In genomic region chr14:45317921-45318411, GRCm38 (mm10) we compare ENCODE assay signal across 8 mouse cellular contexts. TPM values are rescaled to one million over a fixed set of nuclear protein-coding genes. Genes with fewer than 3 reads are reported as not detected.
DNase-seq lines count a peak whose midpoint lies in the region; ATAC-seq and TF ChIP-seq lines count a peak whose summit lies in the region.

No protein-coding gene starts in this region.

- peak overlapping the region; percentile 67 for H3K4me2 ChIP-seq in intestine, embryonic 15.5 days (replicated peaks)
- H3K4me2 ChIP-seq in midbrain, embryonic 11.5 days, result peak overlapping the region; percentile 82

- H3K27me3 ChIP-seq in G1E (ENCODE audit: insufficient read depth, low read length), result no peaks in the 10 kb centered on the region
- no peaks in the 10 kb centered on the region for H3K27me3 ChIP-seq in erythroblast, embryonic 14.5 days (ENCODE audit: control insufficient read depth)
- H3K27me3 ChIP-seq in intestine, embryonic 15.5 days (replicated peaks), result no peaks in the 10 kb centered on the region
- no peaks in the 10 kb centered on the region for H3K27me3 ChIP-seq in midbrain, embryonic 11.5 days (ENCODE audit: control insufficient read depth, insufficient read depth, low read length)

- WGBS in intestine, embryonic 15.5 days, result under 1% methylated on average over 38 of the region's 38 CpGs
- WGBS in midbrain, embryonic 11.5 days, result under 1% methylated on average over 32 of the region's 38 CpGs

- peaks cover 21% of the 10 kb centered on the region for H3K36me3 ChIP-seq in G1E (replicated peaks)
- peaks cover 14% of the 10 kb centered on the region for H3K36me3 ChIP-seq in erythroblast, embryonic 14.5 days (ENCODE audit: control insufficient read depth)
- H3K36me3 ChIP-seq in intestine, embryonic 15.5 days, result no peaks in the 10 kb centered on the region
- H3K36me3 ChIP-seq in midbrain, embryonic 11.5 days (ENCODE audit: control insufficient read depth, insufficient read depth, low read length), result no peaks in the 10 kb centered on the region

- no peak for ATAC-seq in G1E (ENCODE audit: extremely low read depth, insufficient number of reproducible peaks, low FRiP score, poor library complexity, severe bottlenecking)
- no peak; the same call in none of the 2 replicates for ATAC-seq in intestine, embryonic 15.5 days
- no peak; the same call in 1 of the 2 replicates for ATAC-seq in midbrain, embryonic 11.5 days (ENCODE audit: low FRiP score)

- DNase-seq in heart, adult 9 months (ENCODE audit: low spot score in 2 of 2), result peak; percentile 5 to 23
- no peak for DNase-seq in heart, adult 18-20 months
- no peak for DNase-seq in G1E (ENCODE audit: low spot score)
- DNase-seq in midbrain, embryonic 11.5 days (ENCODE audit: low spot score, missing footprints), result peak; percentile 95
- DNase-seq in yolk sac, embryonic 10.5 days (ENCODE audit: low spot score), result peak; percentile 64
- DNase-seq in spleen, adult 18-20 months, result no peak

- peak overlapping the region; percentile 95 for H3K27ac ChIP-seq in intestine, embryonic 15.5 days
- H3K27ac ChIP-seq in midbrain, embryonic 11.5 days (ENCODE audit: low read depth, low read length), result peak overlapping the region; percentile 84; the same call in 1 of the 2 replicates

- no peaks in the 10 kb centered on the region for H3K9me3 ChIP-seq in G1E (replicated peaks)
- H3K9me3 ChIP-seq in erythroblast, embryonic 14.5 days (ENCODE audit: control insufficient read depth, low read length), result no peaks in the 10 kb centered on the region
- no peaks in the 10 kb centered on the region for H3K9me3 ChIP-seq in intestine, embryonic 15.5 days
- no peaks in the 10 kb centered on the region for H3K9me3 ChIP-seq in midbrain, embryonic 11.5 days (ENCODE audit: control insufficient read depth, low read length)

- H3K9ac ChIP-seq in intestine, embryonic 15.5 days, result peak overlapping the region; percentile 90
- H3K9ac ChIP-seq in midbrain, embryonic 11.5 days (ENCODE audit: low read length), result peak overlapping the region; percentile 88

- TF ChIP-seq CTCF in G1E (IDR thresholded peaks at IDR 0.05; ENCODE audit: low read depth, low read length), result no peak

- H3K4me1 ChIP-seq in G1E (ENCODE audit: insufficient read depth, low read depth, low read length), result peaks cover 66% of the 10 kb centered on the region
- H3K4me1 ChIP-seq in erythroblast, embryonic 14.5 days (ENCODE audit: control insufficient read depth), result peaks cover 83% of the 10 kb centered on the region
- H3K4me1 ChIP-seq in intestine, embryonic 15.5 days (replicated peaks), result 0 out of 2 replicates have a peak, but pooled peaks cover 6% of the 10 kb centered on the region
- H3K4me1 ChIP-seq in midbrain, embryonic 11.5 days (ENCODE audit: control insufficient read depth, insufficient read depth, low read length), result peaks cover 6% of the 10 kb centered on the region

- H3K4me3 ChIP-seq in G1E (ENCODE audit: low read depth, low read length), result peak overlapping the region; percentile 97
- peak overlapping the region; percentile 100 for H3K4me3 ChIP-seq in erythroblast, embryonic 14.5 days (replicated peaks)
- peak overlapping the region; percentile 86 for H3K4me3 ChIP-seq in intestine, embryonic 15.5 days (replicated peaks)
- peak overlapping the region; percentile 79 for H3K4me3 ChIP-seq in midbrain, embryonic 11.5 days (ENCODE audit: low read depth, low read length)

RNA-seq across cellular contexts. Expression of gene Ero1l, which starts 0.6 kb away (rescaled TPM):
- 10 to 100 TPM; 19.9 to 24.9 TPM for total RNA-seq in heart, adult 18-20 months (2021)
- total RNA-seq in G1E (2014; fragmentation: Nextera tagmentation), result 523 and 551 TPM in 2 replicates
- 603 and 672 TPM in 2 replicates for total RNA-seq in G1E (2017)
- polyA plus RNA-seq in G1E (2012), result 9.0 and 11.8 TPM in 2 replicates
- 0.14 and 0.17 TPM in 2 replicates for polyA plus RNA-seq in erythroblast, embryonic 14.5 days (2012)
- 56.1 and 73.9 TPM in 2 replicates for polyA plus RNA-seq in intestine, embryonic 15.5 days (2015; fragmentation: Nextera tagmentation; extraction: Ambion mirVana)
- 33.8 and 40.9 TPM in 2 replicates for polyA plus RNA-seq in midbrain, embryonic 11.5 days (2014; fragmentation: Nextera tagmentation; extraction: Ambion mirVana)

RNA-seq across cellular contexts. Expression of gene Psmc6, which starts 11.6 kb away (rescaled TPM):
- 10 to 100 TPM; 97.5 to 98.3 TPM for total RNA-seq in heart, adult 18-20 months (2021)
- total RNA-seq in G1E (2014; fragmentation: Nextera tagmentation), result 223 and 309 TPM in 2 replicates
- 318 and 319 TPM in 2 replicates for total RNA-seq in G1E (2017)
- 10.5 and 11.5 TPM in 2 replicates for polyA plus RNA-seq in G1E (2012)
- polyA plus RNA-seq in erythroblast, embryonic 14.5 days (2012), result 1.0 and 1.4 TPM in 2 replicates
- polyA plus RNA-seq in intestine, embryonic 15.5 days (2015; fragmentation: Nextera tagmentation; extraction: Ambion mirVana), result 129 and 148 TPM in 2 replicates
- 258 and 276 TPM in 2 replicates for polyA plus RNA-seq in midbrain, embryonic 11.5 days (2014; fragmentation: Nextera tagmentation; extraction: Ambion mirVana)

RNA-seq across cellular contexts. Expression of gene Styx, which starts 32.9 kb away (rescaled TPM):
- total RNA-seq in heart, adult 18-20 months (2021), result 10 to 100 TPM; 28.0 to 30.0 TPM
- total RNA-seq in G1E (2014; fragmentation: Nextera tagmentation) (37.3 and 42.9 TPM in 2 replicates), G1E (2017) (30.7 and 33.3 TPM in 2 replicates)
- polyA plus RNA-seq in G1E (2012), result 102 and 142 TPM in 2 replicates
- polyA plus RNA-seq in erythroblast, embryonic 14.5 days (2012), result 1.4 and 1.5 TPM in 2 replicates
- 52.6 and 56.9 TPM in 2 replicates for polyA plus RNA-seq in intestine, embryonic 15.5 days (2015; fragmentation: Nextera tagmentation; extraction: Ambion mirVana)
- polyA plus RNA-seq in midbrain, embryonic 11.5 days (2014; fragmentation: Nextera tagmentation; extraction: Ambion mirVana), result 31.5 and 34.8 TPM in 2 replicates

Comparison
In these comparisons a context has a peak if more than half of its experiments do, and no peak if none do; other contexts are left out.
1. DNase-seq: peak in heart, adult 9 months (2 of 2), midbrain, embryonic 11.5 days (single experiment) and yolk sac, embryonic 10.5 days (single experiment); none in heart, adult 18-20 months (0 of 2), G1E (single experiment) and spleen, adult 18-20 months (0 of 2).
2. RNA of gene Psmc6, which starts 11.6 kb away (polyA plus RNA-seq): 258 to 276 TPM in midbrain, embryonic 11.5 days and 129 to 148 TPM in intestine, embryonic 15.5 days; 10.5 to 11.5 TPM in G1E and 1.0 to 1.4 TPM in erythroblast, embryonic 14.5 days; every median in the first group is over 10 times any median in the second.
3. RNA of gene Styx, which starts 32.9 kb away (polyA plus RNA-seq): 102 to 142 TPM in G1E, 52.6 to 56.9 TPM in intestine, embryonic 15.5 days and 31.5 to 34.8 TPM in midbrain, embryonic 11.5 days; 1.4 to 1.5 TPM in erythroblast, embryonic 14.5 days; every median in the first group is over 10 times any median in the second.
4. Peak in every context shown above with its lines, with median percentiles within 50 percentile points of each other: H3K4me3 ChIP-seq.